Mouse (Mus musculus): ENCODE data around the gene Sh2d2a. TPM values are rescaled to one million over a fixed set of nuclear protein-coding genes. Genes with fewer than 3 reads are reported as not detected.
A peak's percentile ranks its signal among the peaks of the same experiment; 100 is the strongest.

Gene Sh2d2a
- polyA plus RNA-seq, 1 experiment from 2014 or later = not detected

GRCm38 (mm10) chr3:87828435-87828834, 18.1 kb upstream of the Sh2d2a start:
- no peaks in the 10 kb centered on the region for H3K9me3 ChIP-seq
- no peak overlapping the region for H3K27ac ChIP-seq
- H3K27me3 ChIP-seq = peaks cover 3% of the 10 kb centered on the region; the same call in 1 of the 2 replicates
- WGBS = 46% methylated on average over 4 of the region's 4 CpGs
- no peaks in the 10 kb centered on the region for H3K4me1 ChIP-seq (replicated peaks)
- no peak for ATAC-seq (ENCODE audit: insufficient number of reproducible peaks, insufficient read depth, low FRiP score, low TSS enrichment, low read depth)
- H3K4me3 ChIP-seq (replicated peaks) = no peak overlapping the region
- no peak overlapping the region for H3K4me2 ChIP-seq
- no peak overlapping the region for H3K9ac ChIP-seq (replicated peaks)
- H3K36me3 ChIP-seq = no peaks in the 10 kb centered on the region

- Histone ChIP-seq H3K36me3 (no peaks in the 10 kb centered on the region), H3K27me3 (0 out of 2 replicates have a peak, but pooled peaks cover 3% of the 10 kb centered on the region), H3K9me3 (no peaks in the 10 kb centered on the region), H3K9ac (replicated peaks) (no peak overlapping the region), H3K4me3 (replicated peaks) (no peak overlapping the region), H3K4me1 (replicated peaks) (no peaks in the 10 kb centered on the region), H3K27ac (no peak overlapping the region), H3K4me2 (no peak overlapping the region)
- ATAC-seq (ENCODE audit: insufficient number of reproducible peaks, insufficient read depth, low FRiP score, low TSS enrichment, low read depth) = no peak
- 49% methylated on average over 10 of the region's 10 CpGs for WGBS
Measured at GRCm38 (mm10) chr3:87829025-87829424, 17.5 kb upstream of the Sh2d2a start.

- H3K9ac ChIP-seq (replicated peaks) = no peak overlapping the region
- no peak overlapping the region for H3K27ac ChIP-seq
- WGBS = 88% methylated on average over 7 of the region's 7 CpGs
- H3K4me2 ChIP-seq = no peak overlapping the region
- no peak for ATAC-seq (ENCODE audit: insufficient number of reproducible peaks, insufficient read depth, low FRiP score, low TSS enrichment, low read depth)
- H3K36me3 ChIP-seq = no peaks in the 10 kb centered on the region
- H3K4me1 ChIP-seq (replicated peaks) = no peaks in the 10 kb centered on the region
- H3K27me3 ChIP-seq = 0 out of 2 replicates have a peak, but pooled peaks cover 3% of the 10 kb centered on the region
- no peak overlapping the region for H3K4me3 ChIP-seq (replicated peaks)
- H3K9me3 ChIP-seq = no peaks in the 10 kb centered on the region
Measured at GRCm38 (mm10) chr3:87832109-87832859, 14.3 kb upstream of the Sh2d2a start.

- ATAC-seq (ENCODE audit: insufficient number of reproducible peaks, insufficient read depth, low FRiP score, low TSS enrichment, low read depth) = no peak
- WGBS = 68% methylated on average over 5 of the region's 5 CpGs
Measured at GRCm38 (mm10) chr3:87833482-87833881, 13.1 kb upstream of the Sh2d2a start.

GRCm38 (mm10) chr3:87838622-87839021, 7.9 kb upstream of the Sh2d2a start:
- Histone ChIP-seq H3K4me2 (no peak overlapping the region), H3K36me3 (no peaks in the 10 kb centered on the region), H3K27ac (no peak overlapping the region), H3K4me1 (replicated peaks) (no peaks in the 10 kb centered on the region), H3K27me3 (no peaks in the 10 kb centered on the region), H3K9ac (replicated peaks) (no peak overlapping the region), H3K9me3 (no peaks in the 10 kb centered on the region), H3K4me3 (replicated peaks) (no peak overlapping the region)
- WGBS = 4% methylated on average over 4 of the region's 4 CpGs
- ATAC-seq (ENCODE audit: insufficient number of reproducible peaks, insufficient read depth, low FRiP score, low TSS enrichment, low read depth) = no peak

More at GRCm38 (mm10) chr3:87833482-87833881, 13.1 kb upstream of the Sh2d2a start:
- Histone ChIP-seq H3K27ac (no peak overlapping the region), H3K4me1 (replicated peaks) (no peaks in the 10 kb centered on the region), H3K9me3 (no peaks in the 10 kb centered on the region), H3K4me3 (replicated peaks) (no peak overlapping the region), H3K4me2 (no peak overlapping the region), H3K36me3 (no peaks in the 10 kb centered on the region), H3K9ac (replicated peaks) (no peak overlapping the region), H3K27me3 (0 out of 2 replicates have a peak, but pooled peaks cover 3% of the 10 kb centered on the region)

- no peaks in the 10 kb centered on the region for H3K36me3 ChIP-seq
- ATAC-seq (ENCODE audit: insufficient number of reproducible peaks, insufficient read depth, low FRiP score, low TSS enrichment, low read depth) = no peak
- H3K9ac ChIP-seq (replicated peaks) = no peak overlapping the region
- H3K4me2 ChIP-seq = no peak overlapping the region
- H3K27ac ChIP-seq = no peak overlapping the region
- H3K4me1 ChIP-seq (replicated peaks) = no peaks in the 10 kb centered on the region
- H3K9me3 ChIP-seq = no peaks in the 10 kb centered on the region
- no peaks in the 10 kb centered on the region for H3K27me3 ChIP-seq
- no peak overlapping the region for H3K4me3 ChIP-seq (replicated peaks)
Measured at GRCm38 (mm10) chr3:87840858-87841257, 5.7 kb upstream of the Sh2d2a start.

- no peak overlapping the region for H3K4me2 ChIP-seq
- no peak overlapping the region for H3K4me3 ChIP-seq (replicated peaks)
- H3K27me3 ChIP-seq = no peaks in the 10 kb centered on the region
- no peaks in the 10 kb centered on the region for H3K9me3 ChIP-seq
- 80% methylated on average over 4 of the region's 4 CpGs for WGBS
- no peak for ATAC-seq (ENCODE audit: insufficient number of reproducible peaks, insufficient read depth, low FRiP score, low TSS enrichment, low read depth)
- no peaks in the 10 kb centered on the region for H3K4me1 ChIP-seq (replicated peaks)
- no peak overlapping the region for H3K27ac ChIP-seq
- H3K9ac ChIP-seq (replicated peaks) = no peak overlapping the region
- H3K36me3 ChIP-seq = no peaks in the 10 kb centered on the region
Measured at GRCm38 (mm10) chr3:87844981-87845380, 1.6 kb upstream of the Sh2d2a start.

GRCm38 (mm10) chr3:87846186-87846585, 369 bp upstream of the Sh2d2a start:
- WGBS = 68% methylated on average over 4 of the region's 4 CpGs
- no peaks in the 10 kb centered on the region for H3K36me3 ChIP-seq
- no peaks in the 10 kb centered on the region for H3K4me1 ChIP-seq (replicated peaks)
- no peak overlapping the region for H3K9ac ChIP-seq (replicated peaks)
- no peaks in the 10 kb centered on the region for H3K9me3 ChIP-seq
- H3K4me2 ChIP-seq = no peak overlapping the region
- H3K4me3 ChIP-seq (replicated peaks) = no peak overlapping the region
- no peak overlapping the region for H3K27ac ChIP-seq
- H3K27me3 ChIP-seq = no peaks in the 10 kb centered on the region
- no peak for ATAC-seq (ENCODE audit: insufficient number of reproducible peaks, insufficient read depth, low FRiP score, low TSS enrichment, low read depth)

GRCm38 (mm10) chr3:87847680-87848079, 1.1 kb downstream of the Sh2d2a start:
- Histone ChIP-seq H3K27ac (no peak overlapping the region), H3K36me3 (no peaks in the 10 kb centered on the region), H3K4me3 (replicated peaks) (no peak overlapping the region), H3K9ac (replicated peaks) (no peak overlapping the region), H3K9me3 (no peaks in the 10 kb centered on the region), H3K4me2 (no peak overlapping the region), H3K27me3 (no peaks in the 10 kb centered on the region), H3K4me1 (replicated peaks) (no peaks in the 10 kb centered on the region)
- WGBS = 75% methylated on average over 5 of the region's 5 CpGs
- ATAC-seq (ENCODE audit: insufficient number of reproducible peaks, insufficient read depth, low FRiP score, low TSS enrichment, low read depth) = no peak

- Histone ChIP-seq H3K27ac (no peak overlapping the region), H3K4me1 (replicated peaks) (no peaks in the 10 kb centered on the region), H3K4me3 (replicated peaks) (no peak overlapping the region), H3K9me3 (no peaks in the 10 kb centered on the region), H3K9ac (replicated peaks) (no peak overlapping the region), H3K27me3 (no peaks in the 10 kb centered on the region), H3K4me2 (no peak overlapping the region), H3K36me3 (no peaks in the 10 kb centered on the region)
- ATAC-seq (ENCODE audit: insufficient number of reproducible peaks, insufficient read depth, low FRiP score, low TSS enrichment, low read depth) = no peak
- WGBS = 81% methylated on average over 14 of the region's 14 CpGs
Measured at GRCm38 (mm10) chr3:87849117-87849516, 2.6 kb downstream of the Sh2d2a start.

- H3K4me1 ChIP-seq (replicated peaks) = no peaks in the 10 kb centered on the region
- H3K9me3 ChIP-seq = no peaks in the 10 kb centered on the region
- H3K4me2 ChIP-seq = no peak overlapping the region
- H3K36me3 ChIP-seq = peaks cover 44% of the 10 kb centered on the region
- 0 out of 2 replicates have a peak overlapping the region, but pooled peaks have one; percentile 12 for H3K27ac ChIP-seq
- 53% methylated on average over 7 of the region's 7 CpGs for WGBS
- H3K4me3 ChIP-seq (replicated peaks) = no peak overlapping the region
- no peak overlapping the region for H3K9ac ChIP-seq (replicated peaks)
- no peaks in the 10 kb centered on the region for H3K27me3 ChIP-seq
- no peak for ATAC-seq (ENCODE audit: insufficient number of reproducible peaks, insufficient read depth, low FRiP score, low TSS enrichment, low read depth)
Measured at GRCm38 (mm10) chr3:87854795-87855568, 8.4 kb downstream of the Sh2d2a start.

Measured in limb, embryonic 12.5 days (tissue).